Mouse (Mus musculus): ENCODE data around the gene Sdhaf1. TPM values are rescaled to one million over a fixed set of nuclear protein-coding genes. Genes with fewer than 3 reads are reported as not detected.

The Sdhaf1 gene
- polyA plus RNA-seq, 1 experiment from 2014 or later, result 12.0 TPM

DNA sequence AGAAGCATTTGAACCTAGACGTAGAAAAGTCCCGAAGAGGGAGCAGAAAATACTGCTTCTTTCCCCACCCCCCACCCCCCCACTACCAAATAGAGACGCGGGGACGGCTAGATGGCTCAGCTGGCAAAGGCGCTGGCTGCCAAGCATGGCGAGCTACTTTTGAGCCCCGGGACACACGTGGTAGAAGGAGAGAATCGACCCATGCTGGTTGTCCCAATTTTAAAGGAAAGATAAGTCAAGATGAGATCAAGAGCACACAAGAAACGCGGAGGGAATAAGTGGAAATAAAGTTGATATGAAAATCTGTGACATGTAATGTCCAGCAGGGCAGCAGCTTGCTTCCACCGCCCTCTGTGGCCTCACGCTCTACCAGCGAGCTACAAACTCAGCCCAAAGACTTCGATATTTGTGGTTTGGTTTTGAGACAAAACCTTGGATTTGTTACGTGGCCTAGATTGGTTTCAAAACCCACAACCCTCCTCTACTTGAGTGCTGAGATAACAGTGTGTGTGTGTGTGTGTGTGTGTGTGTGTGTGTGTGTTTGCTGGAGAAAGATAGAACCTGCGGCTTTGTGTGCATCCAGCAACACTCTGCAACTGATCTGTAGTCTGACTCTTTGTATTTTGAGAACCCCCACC, 9.0 kb upstream of the Sdhaf1 start:
- H3K9me3 ChIP-seq (replicated peaks; ENCODE audit: control insufficient read depth, low read length), result no peaks in the 10 kb centered on the region
- peak overlapping the region; percentile 44; the same call in 1 of the 2 replicates for H3K4me2 ChIP-seq (ENCODE audit: low read depth, low read length)
- H3K36me3 ChIP-seq (ENCODE audit: control insufficient read depth, insufficient read depth), result no peaks in the 10 kb centered on the region
- peaks cover 30% of the 10 kb centered on the region for H3K4me1 ChIP-seq (ENCODE audit: control insufficient read depth, insufficient read depth, low read length)
- no peak overlapping the region for H3K9ac ChIP-seq (ENCODE audit: low read length)
- no peak overlapping the region for H3K4me3 ChIP-seq (ENCODE audit: low read length)
- H3K27me3 ChIP-seq (ENCODE audit: control insufficient read depth, insufficient read depth, low read length), result peaks cover 12% of the 10 kb centered on the region
- 50% methylated on average over 18 of the region's 18 CpGs for WGBS
- no peak for ATAC-seq (replicated peaks; ENCODE audit: extremely low read depth, insufficient read depth, low FRiP score)
- H3K27ac ChIP-seq (ENCODE audit: low read length), result peak overlapping the region; percentile 83

- 0 out of 2 replicates have a peak, but pooled peaks have one; percentile 32 for ATAC-seq (replicated peaks; ENCODE audit: extremely low read depth, insufficient read depth, low FRiP score)
- Histone ChIP-seq H3K9ac (ENCODE audit: low read length) (no peak overlapping the region), H3K27me3 (ENCODE audit: control insufficient read depth, insufficient read depth, low read length) (peaks cover 12% of the 10 kb centered on the region), H3K4me3 (ENCODE audit: low read length) (no peak overlapping the region; the same call in 1 of the 2 replicates), H3K4me1 (ENCODE audit: control insufficient read depth, insufficient read depth, low read length) (peaks cover 36% of the 10 kb centered on the region), H3K9me3 (replicated peaks; ENCODE audit: control insufficient read depth, low read length) (no peaks in the 10 kb centered on the region), H3K36me3 (ENCODE audit: control insufficient read depth, insufficient read depth) (no peaks in the 10 kb centered on the region), H3K27ac (ENCODE audit: low read length) (peak overlapping the region; percentile 26), H3K4me2 (ENCODE audit: low read depth, low read length) (peak overlapping the region; percentile 44)
- WGBS, result 11% methylated on average over 13 of the region's 13 CpGs
Measured at GRCm38 (mm10) chr7:30331887-30332286, 8.2 kb upstream of the Sdhaf1 start.

- 59% methylated on average over 10 of the region's 10 CpGs for WGBS
- no peak overlapping the region for H3K4me2 ChIP-seq (ENCODE audit: low read depth, low read length)
Measured at GRCm38 (mm10) chr7:30328379-30328778, 4.7 kb upstream of the Sdhaf1 start.

DNA sequence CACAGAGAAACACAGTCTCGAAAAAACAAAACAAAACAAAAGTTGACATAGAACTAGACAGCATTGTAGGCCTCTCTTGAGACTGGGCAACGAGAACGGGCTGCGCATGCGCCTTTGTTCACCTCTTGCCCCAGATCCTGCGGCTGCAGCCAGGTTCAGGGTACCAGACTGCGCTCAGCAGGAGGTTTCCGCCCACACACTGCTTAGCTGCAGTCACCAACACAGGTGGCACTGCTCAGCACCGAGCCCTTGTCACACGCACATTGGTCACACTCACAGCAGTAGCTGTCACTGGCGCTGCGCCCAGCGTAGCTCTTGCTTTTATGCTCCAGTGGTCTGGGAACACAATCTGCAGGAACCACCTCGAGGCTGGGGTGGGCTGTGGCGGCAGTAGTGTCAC, 3.4 kb upstream of the Sdhaf1 start:
- Histone ChIP-seq H3K9ac (ENCODE audit: low read length) (no peak overlapping the region), H3K27ac (ENCODE audit: low read length) (peak overlapping the region; percentile 66), H3K36me3 (ENCODE audit: control insufficient read depth, insufficient read depth) (no peaks in the 10 kb centered on the region), H3K27me3 (ENCODE audit: control insufficient read depth, insufficient read depth, low read length) (no peaks in the 10 kb centered on the region), H3K4me3 (ENCODE audit: low read length) (no peak overlapping the region), H3K9me3 (replicated peaks; ENCODE audit: control insufficient read depth, low read length) (no peaks in the 10 kb centered on the region), H3K4me2 (ENCODE audit: low read depth, low read length) (peak overlapping the region; percentile 15; the same call in 1 of the 2 replicates), H3K4me1 (ENCODE audit: control insufficient read depth, insufficient read depth, low read length) (peaks cover 18% of the 10 kb centered on the region)
- 42% methylated on average over 15 of the region's 15 CpGs for WGBS
- ATAC-seq (replicated peaks; ENCODE audit: extremely low read depth, insufficient read depth, low FRiP score), result peak; percentile 8; the same call in 1 of the 2 replicates

More at GRCm38 (mm10) chr7:30328379-30328778, 4.7 kb upstream of the Sdhaf1 start:
- ATAC-seq (replicated peaks; ENCODE audit: extremely low read depth, insufficient read depth, low FRiP score), result no peak
- Histone ChIP-seq H3K27me3 (ENCODE audit: control insufficient read depth, insufficient read depth, low read length) (no peaks in the 10 kb centered on the region), H3K36me3 (ENCODE audit: control insufficient read depth, insufficient read depth) (no peaks in the 10 kb centered on the region), H3K27ac (ENCODE audit: low read length) (no peak overlapping the region), H3K4me1 (ENCODE audit: control insufficient read depth, insufficient read depth, low read length) (peaks cover 23% of the 10 kb centered on the region), H3K4me3 (ENCODE audit: low read length) (no peak overlapping the region), H3K9ac (ENCODE audit: low read length) (no peak overlapping the region), H3K9me3 (replicated peaks; ENCODE audit: control insufficient read depth, low read length) (no peaks in the 10 kb centered on the region)

GRCm38 (mm10) chr7:30326427-30326826, 2.7 kb upstream of the Sdhaf1 start:
- Histone ChIP-seq H3K9ac (ENCODE audit: low read length) (no peak overlapping the region), H3K4me1 (ENCODE audit: control insufficient read depth, insufficient read depth, low read length) (peaks cover 15% of the 10 kb centered on the region), H3K27ac (ENCODE audit: low read length) (no peak overlapping the region), H3K27me3 (ENCODE audit: control insufficient read depth, insufficient read depth, low read length) (no peaks in the 10 kb centered on the region), H3K4me2 (ENCODE audit: low read depth, low read length) (no peak overlapping the region), H3K36me3 (ENCODE audit: control insufficient read depth, insufficient read depth) (no peaks in the 10 kb centered on the region), H3K4me3 (ENCODE audit: low read length) (no peak overlapping the region), H3K9me3 (replicated peaks; ENCODE audit: control insufficient read depth, low read length) (no peaks in the 10 kb centered on the region)
- no peak for ATAC-seq (replicated peaks; ENCODE audit: extremely low read depth, insufficient read depth, low FRiP score)

GRCm38 (mm10) chr7:30325364-30325763, 1.7 kb upstream of the Sdhaf1 start:
- Histone ChIP-seq H3K4me3 (ENCODE audit: low read length) (no peak overlapping the region), H3K4me2 (ENCODE audit: low read depth, low read length) (no peak overlapping the region), H3K36me3 (ENCODE audit: control insufficient read depth, insufficient read depth) (no peaks in the 10 kb centered on the region), H3K4me1 (ENCODE audit: control insufficient read depth, insufficient read depth, low read length) (peaks cover 22% of the 10 kb centered on the region), H3K27ac (ENCODE audit: low read length) (no peak overlapping the region), H3K27me3 (ENCODE audit: control insufficient read depth, insufficient read depth, low read length) (no peaks in the 10 kb centered on the region), H3K9ac (ENCODE audit: low read length) (no peak overlapping the region), H3K9me3 (replicated peaks; ENCODE audit: control insufficient read depth, low read length) (no peaks in the 10 kb centered on the region)
- ATAC-seq (replicated peaks; ENCODE audit: extremely low read depth, insufficient read depth, low FRiP score), result no peak
- 48% methylated on average over 2 of the region's 2 CpGs for WGBS

- no peaks in the 10 kb centered on the region for H3K9me3 ChIP-seq (replicated peaks; ENCODE audit: control insufficient read depth, low read length)
- H3K27me3 ChIP-seq (ENCODE audit: control insufficient read depth, insufficient read depth, low read length), result no peaks in the 10 kb centered on the region
- no peak for ATAC-seq (replicated peaks; ENCODE audit: extremely low read depth, insufficient read depth, low FRiP score)
- H3K9ac ChIP-seq (ENCODE audit: low read length), result no peak overlapping the region
- no peak overlapping the region for H3K27ac ChIP-seq (ENCODE audit: low read length)
- H3K36me3 ChIP-seq (ENCODE audit: control insufficient read depth, insufficient read depth), result no peaks in the 10 kb centered on the region
- no peak overlapping the region for H3K4me2 ChIP-seq (ENCODE audit: low read depth, low read length)
- H3K4me1 ChIP-seq (ENCODE audit: control insufficient read depth, insufficient read depth, low read length), result peaks cover 22% of the 10 kb centered on the region
- 71% methylated on average over 5 of the region's 5 CpGs for WGBS
- no peak overlapping the region for H3K4me3 ChIP-seq (ENCODE audit: low read length)
Measured at GRCm38 (mm10) chr7:30324300-30324944, 727 bp upstream of the Sdhaf1 start.

DNA sequence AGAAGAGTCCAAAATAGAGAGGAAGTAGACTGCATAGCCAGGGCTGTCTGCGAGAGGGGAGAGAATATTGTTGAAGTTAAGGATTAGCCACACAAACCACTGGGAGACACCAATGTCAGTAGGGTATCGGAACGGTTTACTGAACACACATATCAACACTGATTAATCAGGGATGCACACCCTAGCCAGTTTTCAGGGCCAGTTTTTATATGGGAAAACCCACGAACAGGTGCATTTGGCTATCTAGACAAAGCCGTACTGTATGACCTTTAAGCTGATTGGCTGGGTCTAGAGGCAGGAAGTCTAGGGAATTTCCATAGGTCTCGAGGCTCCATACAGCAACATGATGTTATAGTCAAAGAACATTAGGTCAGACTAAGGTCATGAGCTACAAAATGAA, 830 bp downstream of the Sdhaf1 start:
- Histone ChIP-seq H3K27ac (ENCODE audit: low read length) (peak overlapping the region; percentile 96), H3K9ac (ENCODE audit: low read length) (peak overlapping the region; percentile 77), H3K27me3 (ENCODE audit: control insufficient read depth, insufficient read depth, low read length) (no peaks in the 10 kb centered on the region), H3K36me3 (ENCODE audit: control insufficient read depth, insufficient read depth) (no peaks in the 10 kb centered on the region), H3K4me2 (ENCODE audit: low read depth, low read length) (peak overlapping the region; percentile 92), H3K4me1 (ENCODE audit: control insufficient read depth, insufficient read depth, low read length) (peaks cover 22% of the 10 kb centered on the region), H3K4me3 (ENCODE audit: low read length) (peak overlapping the region; percentile 95), H3K9me3 (replicated peaks; ENCODE audit: control insufficient read depth, low read length) (no peaks in the 10 kb centered on the region)
- no peak for ATAC-seq (replicated peaks; ENCODE audit: extremely low read depth, insufficient read depth, low FRiP score)
- 27% methylated on average over 6 of the region's 6 CpGs for WGBS

GRCm38 (mm10) chr7:30322285-30322667, 1.4 kb downstream of the Sdhaf1 start:
- Histone ChIP-seq H3K27me3 (ENCODE audit: control insufficient read depth, insufficient read depth, low read length) (no peaks in the 10 kb centered on the region), H3K4me2 (ENCODE audit: low read depth, low read length) (peak overlapping the region; percentile 92), H3K9ac (ENCODE audit: low read length) (peak overlapping the region; percentile 97), H3K4me3 (ENCODE audit: low read length) (peak overlapping the region; percentile 95), H3K9me3 (replicated peaks; ENCODE audit: control insufficient read depth, low read length) (no peaks in the 10 kb centered on the region), H3K4me1 (ENCODE audit: control insufficient read depth, insufficient read depth, low read length) (peaks cover 20% of the 10 kb centered on the region), H3K27ac (ENCODE audit: low read length) (peak overlapping the region; percentile 96), H3K36me3 (ENCODE audit: control insufficient read depth, insufficient read depth) (no peaks in the 10 kb centered on the region)
- peak; percentile 98 for ATAC-seq (replicated peaks; ENCODE audit: extremely low read depth, insufficient read depth, low FRiP score)
- WGBS, result under 1% methylated on average over 20 of the region's 20 CpGs

Measured in heart, embryonic 16.5 days (tissue).